Mouse (Mus musculus) heart, postnatal 4 days (tissue): Measurements from ENCODE around the gene Ell2. TPM values are rescaled to one million over a fixed set of nuclear protein-coding genes. Genes with fewer than 3 reads are reported as not detected.

Experiments used
- DNase-seq: peaks from one replicate; pipeline ENCODE4 v3.0.0; 2021
- total RNA-seq, 2 experiments: library from RNA; stranded (reverse); gene quantifications; 2 replicates each; pipeline ENCODE4 v1.2.3; 2021

Gene Ell2
- total RNA-seq, 2 experiments from 2014 or later, result 8.9 to 11.6 TPM

DNA sequence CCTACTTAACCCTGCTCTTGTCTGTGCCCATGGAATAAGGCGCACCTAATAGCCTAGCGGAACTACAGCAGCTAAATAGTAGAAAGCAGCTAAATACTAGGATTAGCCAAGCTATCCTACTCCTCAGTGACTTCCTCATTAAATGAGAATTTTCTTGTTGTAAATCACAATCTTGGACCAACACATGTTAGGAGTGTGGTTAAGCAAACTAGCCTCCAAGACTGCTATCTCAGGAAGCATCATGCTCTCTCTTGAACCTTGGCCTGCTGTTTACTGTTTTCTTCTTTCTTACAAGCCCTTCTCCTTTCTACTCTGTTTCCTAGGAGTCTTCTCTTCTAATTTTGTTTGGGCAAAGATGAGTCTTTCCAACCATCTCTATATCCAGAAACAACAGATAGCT lies 110.6 kb downstream of the Ell2 start:
- DNase-seq, result no peak

DNA sequence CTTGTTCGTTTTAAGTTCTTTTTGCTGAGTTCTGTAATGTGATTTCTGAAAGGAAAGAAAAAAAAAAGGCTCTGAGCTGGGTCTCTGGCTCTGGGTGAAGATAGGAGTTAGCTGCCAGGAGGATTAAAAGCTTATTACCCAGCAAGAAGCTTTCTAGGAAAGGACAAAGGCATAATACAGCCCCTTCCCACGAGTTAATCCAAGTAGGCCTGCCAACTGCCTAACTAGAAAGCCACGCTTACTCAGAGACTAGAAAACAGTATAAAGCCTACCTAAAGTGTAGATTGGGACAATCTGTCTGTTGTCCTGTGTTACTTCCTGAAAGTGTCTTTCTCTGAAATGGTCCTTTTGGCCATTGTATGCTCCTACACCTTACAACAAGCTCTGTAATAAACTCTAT lies 111.9 kb downstream of the Ell2 start:
- DNase-seq, result no peak

DNA sequence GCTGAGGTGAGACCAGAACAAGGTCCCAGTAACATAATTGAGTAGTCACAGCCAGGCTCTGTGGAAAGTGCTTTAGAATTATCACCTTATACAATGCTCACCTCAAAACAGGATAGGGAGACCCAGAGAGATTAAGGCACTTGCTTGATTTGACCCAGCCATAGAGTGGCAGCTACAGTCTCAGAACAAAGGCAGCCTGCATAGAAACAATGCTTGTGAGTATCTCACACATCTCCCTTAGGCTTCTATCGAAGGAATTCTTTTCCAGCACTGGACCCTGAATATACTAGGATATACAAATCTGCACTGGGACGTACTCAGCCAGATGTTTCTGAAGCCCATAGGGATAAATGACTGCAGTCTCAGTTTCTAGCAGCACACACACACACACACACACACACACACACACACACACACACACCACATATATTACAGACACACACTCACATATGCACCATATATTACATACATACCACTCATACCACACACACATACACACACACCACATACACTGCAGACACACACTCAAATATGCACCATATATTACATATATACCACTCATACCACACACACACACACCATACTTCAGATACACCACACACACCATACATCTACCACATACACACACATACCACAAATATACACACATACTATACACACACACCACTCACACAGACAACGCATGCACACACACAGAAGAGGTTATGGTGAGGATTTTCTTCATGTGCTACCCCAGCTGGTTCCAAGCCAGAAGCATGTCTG lies 112.6 kb downstream of the Ell2 start:
- no peak for DNase-seq

- DNase-seq, result no peak
Measured at GRCm38 (mm10) chr13:75819898-75820297, 113.3 kb downstream of the Ell2 start.

Other genes starting within 250 kb of the Ell2 start
- gene Glrx, start 133.1 kb downstream of the Ell2 start, total RNA-seq, result 10 to 100 TPM; 72.4 to 80.8 TPM
- 10 to 100 TPM; 27.1 to 29.5 TPM for gene Rhobtb3, start 237.2 kb downstream of the Ell2 start, total RNA-seq